Mouse (Mus musculus): Measurements from ENCODE around the gene Scube3.

Gene Scube3

DNA sequence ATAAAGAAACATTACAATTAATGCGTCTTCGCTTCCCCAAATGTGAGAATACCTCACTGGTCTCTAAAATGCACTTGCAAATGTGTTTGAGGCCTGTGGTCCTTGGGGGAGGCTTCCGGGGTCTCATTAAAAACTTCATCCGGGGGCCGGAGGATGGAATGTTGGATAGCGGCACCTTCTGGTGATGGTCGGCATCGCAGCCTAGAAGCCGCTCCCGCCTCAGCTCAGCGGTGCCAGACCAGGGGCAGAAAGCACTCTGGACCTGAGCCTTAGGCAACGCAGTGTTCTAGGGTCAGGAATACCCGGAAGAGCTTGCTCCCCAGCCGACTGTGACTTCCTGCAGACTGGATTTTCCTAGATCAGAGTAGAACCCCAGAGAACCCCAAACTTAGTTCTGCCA is 8.7 kb upstream of the Scube3 start:
- no peak for DNase-seq (ENCODE audit: low read depth, low spot score)

DNA sequence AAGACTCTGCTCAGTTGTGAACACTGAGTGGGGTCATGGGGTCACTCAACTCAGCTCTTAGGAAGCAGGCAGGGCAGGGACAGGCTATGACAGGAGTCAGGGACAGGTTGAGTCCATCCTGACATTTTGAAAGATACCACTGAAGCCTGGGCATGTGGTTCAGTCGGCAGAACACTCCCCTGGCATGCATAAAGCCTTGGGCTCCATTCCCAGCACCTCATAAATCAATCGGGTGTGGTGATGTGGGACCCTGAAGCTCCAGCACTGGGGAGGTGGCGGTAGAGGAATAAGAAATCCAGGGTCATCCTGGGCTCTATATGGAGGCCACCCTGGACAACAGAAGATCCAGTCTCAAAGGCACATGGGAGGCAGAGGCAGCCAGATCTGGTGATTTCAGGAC is 6.4 kb upstream of the Scube3 start:
- no peak for DNase-seq (ENCODE audit: low read depth, low spot score)

DNA sequence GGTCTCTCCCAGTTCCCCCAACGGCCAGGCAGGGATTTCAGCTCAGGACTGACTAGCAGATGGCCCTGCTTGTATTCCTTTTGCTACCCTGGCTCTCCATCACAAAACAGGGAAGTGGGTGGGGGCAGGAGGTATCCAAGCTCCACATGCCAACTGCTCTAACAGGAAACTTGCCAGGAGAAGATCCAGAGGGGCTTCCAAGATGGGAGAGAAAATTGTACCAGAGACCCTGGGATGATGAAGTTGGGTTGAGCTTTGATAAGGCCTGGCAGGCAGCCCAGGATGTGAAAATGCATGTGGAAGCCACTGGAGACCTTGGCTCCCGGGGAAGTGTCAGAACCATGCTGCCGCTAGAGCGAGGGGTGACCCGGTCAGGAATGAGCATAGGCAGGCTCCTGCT is 5.7 kb upstream of the Scube3 start:
- no peak for DNase-seq (ENCODE audit: low read depth, low spot score)

DNA sequence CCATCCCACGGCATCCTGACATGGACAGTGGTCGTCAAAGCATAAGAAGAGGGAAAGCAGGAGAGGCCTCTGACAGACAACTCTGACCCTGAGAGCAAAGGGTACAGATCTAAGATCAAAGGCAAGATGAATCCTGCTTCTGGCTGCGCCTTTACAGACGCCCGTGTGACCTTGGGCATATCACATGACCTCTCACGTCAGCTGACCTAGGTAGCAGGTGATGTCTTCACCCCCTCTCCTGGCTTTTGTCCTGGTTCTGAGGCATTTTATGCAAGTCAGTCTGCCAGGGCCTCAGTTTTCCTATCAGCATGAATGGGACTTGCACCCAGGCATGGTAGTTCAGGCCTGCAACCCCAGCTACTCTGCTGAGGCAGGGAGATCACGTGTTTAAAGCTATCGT is 3.9 kb upstream of the Scube3 start:
- no peak for DNase-seq (ENCODE audit: low read depth, low spot score)

DNA sequence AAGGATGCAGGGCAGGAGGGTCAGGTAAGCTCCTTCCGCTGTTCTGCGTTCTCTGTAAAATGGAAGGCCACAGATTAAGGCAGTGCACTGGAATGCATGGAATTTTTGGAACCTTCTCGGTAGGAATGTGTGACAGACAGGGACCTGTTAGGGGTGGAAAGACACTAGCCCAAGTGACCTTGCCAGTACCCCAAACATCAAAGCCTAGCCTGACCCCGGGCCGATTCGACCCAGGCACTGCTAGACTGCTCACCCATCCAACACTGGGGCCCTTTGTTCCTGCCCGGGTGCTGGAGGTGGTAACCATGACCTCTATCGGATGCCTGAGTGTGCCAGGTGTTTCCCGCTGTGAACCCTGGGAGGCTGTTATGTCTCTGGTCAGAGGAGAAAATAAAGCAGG is 3.3 kb upstream of the Scube3 start:
- no peak for DNase-seq (ENCODE audit: low read depth, low spot score)

DNA sequence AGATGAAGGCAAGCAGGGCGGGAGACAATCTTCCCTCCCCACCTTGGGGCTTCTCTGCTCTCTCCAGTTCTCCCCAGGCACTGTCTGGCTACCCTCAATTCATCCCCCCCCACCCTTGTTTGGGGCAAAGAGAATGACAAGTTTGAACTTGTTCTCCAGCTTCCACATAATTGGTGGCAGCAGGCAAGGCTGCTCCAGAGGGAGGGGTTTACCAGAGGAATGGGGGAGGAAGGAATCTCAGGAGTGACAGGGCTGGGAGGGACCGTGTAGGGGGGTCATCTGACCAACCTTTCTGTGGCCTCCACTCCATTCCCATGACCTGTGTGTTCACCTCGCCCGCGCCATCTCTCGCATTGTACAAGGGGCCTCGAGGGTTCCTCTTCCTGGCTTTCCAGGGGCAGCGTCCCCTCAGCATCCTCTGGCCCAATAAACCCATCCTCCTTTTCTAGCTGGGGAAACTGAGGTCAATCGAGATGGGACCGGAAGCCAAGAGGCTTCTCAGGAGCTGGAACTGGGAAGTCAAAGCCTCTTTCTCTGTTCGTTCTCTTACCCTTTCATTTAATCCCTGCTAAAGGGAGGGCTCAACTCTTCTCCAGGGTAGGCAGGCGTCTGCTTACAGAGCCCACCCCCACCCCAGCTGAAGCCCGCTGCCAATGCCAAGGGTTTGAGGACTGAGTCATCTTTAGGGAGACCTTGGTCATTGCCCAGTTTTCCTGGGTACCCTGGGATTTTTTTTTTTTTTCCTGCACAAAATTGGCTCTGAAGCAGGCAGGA is 1.3 kb upstream of the Scube3 start:
- no peak for DNase-seq (ENCODE audit: low read depth, low spot score)

DNA sequence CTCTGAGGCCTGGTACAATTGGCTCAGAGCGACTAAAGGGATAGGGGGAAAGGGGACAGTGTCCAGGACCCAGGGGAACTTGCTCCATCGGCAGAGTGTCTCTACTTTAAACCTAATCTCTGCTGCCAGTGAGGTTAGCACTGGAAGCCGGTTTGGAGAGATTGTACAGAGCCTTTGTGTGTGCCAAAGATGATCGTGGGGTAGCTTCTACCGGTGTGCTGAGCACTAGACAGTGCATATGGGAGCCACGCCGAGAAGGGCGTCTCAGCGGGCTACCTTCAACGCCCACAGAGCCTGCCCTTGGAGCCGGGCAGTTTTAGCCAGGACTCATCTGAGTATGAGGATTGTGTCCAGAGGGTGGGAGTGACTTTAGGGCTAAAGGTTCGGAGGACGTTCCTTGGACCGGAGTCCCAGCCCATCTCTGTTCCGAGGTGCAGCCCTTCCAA is 713 bp upstream of the Scube3 start:
- no peak for DNase-seq (ENCODE audit: low read depth, low spot score)

DNA sequence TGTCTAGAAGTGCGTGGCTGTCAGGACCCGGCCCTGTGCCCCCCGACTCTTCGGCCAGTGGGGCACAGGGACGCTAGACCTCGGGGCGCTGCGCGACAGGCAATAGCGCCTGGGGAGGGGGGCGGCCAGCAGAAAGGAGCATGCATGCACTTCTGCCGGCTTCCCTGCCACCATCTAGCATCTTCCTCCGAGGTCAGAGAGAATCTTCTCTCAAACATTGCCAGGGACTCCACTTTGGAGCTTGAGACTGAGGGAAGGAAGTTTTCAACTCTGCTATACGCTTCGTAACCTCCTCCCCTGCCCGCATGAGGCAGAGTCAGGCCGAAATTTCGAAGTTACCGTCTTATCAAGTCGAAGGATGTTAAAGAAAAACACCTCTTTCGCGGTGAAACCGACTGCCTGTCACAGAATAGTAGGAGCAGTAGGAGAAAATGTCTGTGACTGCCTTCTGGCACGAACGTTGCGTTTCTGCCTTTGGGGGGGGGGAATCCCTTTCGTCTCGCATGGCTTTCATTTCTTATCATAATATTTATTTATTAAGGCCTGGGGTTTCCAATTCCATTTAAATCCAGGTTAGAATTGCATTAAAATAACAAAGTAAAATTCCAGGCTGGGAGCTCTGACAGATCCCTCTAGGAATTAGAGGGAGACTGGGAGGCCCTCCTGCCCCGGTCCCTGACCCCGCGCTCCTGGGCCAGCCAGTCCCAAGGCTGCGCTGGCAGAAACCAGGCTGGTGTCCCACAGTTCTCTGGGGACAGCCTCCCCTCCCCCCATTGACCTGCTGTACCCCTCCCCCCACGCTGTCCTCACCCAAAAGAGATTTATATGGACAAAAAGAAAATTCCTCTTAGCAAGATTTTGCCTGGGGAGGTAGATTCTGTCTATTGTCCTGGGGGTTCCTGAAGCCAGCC is 1.0 kb downstream of the Scube3 start:
- DNase-seq (ENCODE audit: low read depth, low spot score) = no peak

DNA sequence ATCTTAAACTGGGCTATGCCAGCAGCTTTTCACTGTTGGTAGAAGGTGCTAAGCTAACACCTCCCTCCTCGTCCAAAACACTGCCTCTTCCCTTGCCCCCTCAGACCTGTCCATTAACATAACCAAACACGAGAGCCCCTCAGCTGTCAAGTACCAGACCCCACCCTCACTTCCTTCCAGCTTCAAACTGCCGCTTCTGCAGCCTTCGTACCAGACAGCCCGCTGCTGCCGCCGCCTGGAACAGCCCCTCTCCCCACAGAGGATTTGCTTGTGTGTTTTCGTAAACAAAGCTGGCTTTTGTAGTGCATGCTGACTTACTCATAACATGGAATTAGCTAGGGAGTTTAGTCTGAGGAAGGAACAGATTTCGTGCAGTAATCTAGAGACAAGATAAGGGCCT is 1.8 kb downstream of the Scube3 start:
- DNase-seq (ENCODE audit: low read depth, low spot score) = no peak

DNA sequence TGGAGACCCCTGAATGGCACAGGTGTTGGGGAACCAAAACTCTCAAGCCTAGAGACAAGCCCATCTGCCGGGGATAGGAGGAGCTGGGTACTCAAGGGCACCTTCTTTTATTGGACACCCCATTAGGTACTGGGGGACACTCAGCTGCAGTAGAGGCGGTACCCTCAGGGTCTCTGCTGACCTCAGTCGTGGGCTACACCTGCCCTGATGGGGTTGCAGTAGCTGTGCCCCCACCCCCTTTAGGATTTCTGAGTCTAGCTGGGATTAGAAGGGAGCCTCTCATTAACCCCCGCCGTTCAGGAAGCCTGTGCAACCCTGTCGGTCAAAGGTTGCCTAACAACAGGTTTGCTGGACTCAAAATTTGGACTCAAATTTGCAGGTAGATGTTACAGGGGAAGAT is 2.3 kb downstream of the Scube3 start:
- DNase-seq (ENCODE audit: low read depth, low spot score) = no peak

DNA sequence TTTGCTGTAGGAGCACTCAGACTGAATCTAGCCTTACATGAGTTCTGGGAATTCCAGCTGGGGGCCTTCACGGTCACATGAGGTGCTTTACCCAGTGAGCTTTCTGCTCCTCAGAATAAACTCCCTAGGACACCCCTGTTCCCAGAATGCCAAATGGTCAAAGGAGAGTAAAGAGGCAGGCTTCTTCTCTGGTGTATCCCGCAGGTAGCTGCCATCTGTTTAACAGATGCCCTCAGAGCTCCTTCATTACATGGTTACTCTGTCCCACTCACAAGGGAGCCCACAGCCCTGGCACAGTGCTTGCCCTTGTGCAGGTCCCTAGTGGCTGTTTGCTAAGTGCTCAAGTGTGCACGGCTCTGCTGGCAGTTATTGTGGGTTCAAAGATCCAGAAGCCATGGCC is 6.3 kb downstream of the Scube3 start:
- DNase-seq (ENCODE audit: low read depth, low spot score) = no peak

DNA sequence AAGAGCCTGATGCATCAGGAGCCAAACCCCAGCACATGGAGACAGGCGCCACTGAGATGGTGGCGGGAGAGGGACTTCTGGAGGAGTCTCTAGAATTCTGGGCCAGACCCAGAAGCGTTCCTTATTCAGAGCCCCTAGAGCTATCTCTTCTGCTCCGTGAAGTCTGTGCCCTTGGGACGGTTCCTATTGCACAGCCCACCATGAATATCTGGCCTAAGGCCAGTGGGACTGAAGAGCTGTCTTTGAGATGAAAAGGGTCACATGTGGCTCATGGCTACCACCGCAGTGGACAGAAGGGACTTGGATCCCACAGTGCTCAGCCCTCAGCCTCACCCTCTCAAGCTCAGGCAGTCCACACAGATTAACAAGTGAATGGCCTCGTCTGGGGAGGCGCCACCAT is 7.8 kb downstream of the Scube3 start:
- no peak for DNase-seq (ENCODE audit: low read depth, low spot score)

DNA sequence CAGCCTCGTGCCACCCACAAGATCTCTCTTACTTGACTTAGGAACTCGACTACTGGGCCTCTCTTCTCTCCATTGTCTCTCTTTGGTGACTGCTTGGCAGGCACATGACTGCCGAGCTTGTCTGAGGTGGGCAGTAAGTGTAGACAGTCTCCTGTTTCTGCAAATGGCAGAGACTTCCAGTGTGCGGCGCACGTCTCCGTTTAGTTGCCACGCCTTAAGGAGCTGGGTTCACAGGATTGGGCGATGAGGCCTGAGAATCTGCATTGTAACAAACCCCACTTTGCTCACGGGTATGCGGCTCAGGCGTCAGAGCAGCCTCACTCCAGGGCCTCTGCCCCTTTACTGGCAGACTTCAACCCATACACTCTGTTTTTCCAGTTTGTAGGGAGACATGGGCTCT is 8.5 kb downstream of the Scube3 start:
- no peak for DNase-seq (ENCODE audit: low read depth, low spot score)

DNA sequence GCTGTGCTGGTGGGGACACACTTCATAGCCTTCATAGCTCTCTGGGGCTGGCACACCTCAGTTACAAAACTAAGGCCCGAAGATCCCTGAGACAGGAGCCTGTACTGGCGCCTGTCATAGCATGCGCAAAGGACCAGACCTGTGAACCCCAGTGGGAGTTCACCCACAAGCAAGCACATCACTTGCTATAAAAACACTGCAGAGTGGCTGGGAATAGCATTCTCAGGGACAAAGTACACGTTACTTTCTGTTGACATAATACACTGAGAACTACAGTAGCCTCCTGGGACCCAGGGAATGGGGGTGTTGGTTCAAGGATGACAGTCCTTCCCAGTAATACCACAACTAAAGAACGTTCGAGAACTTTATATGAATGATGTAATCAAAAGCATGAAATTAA is 11.2 kb downstream of the Scube3 start:
- no peak for DNase-seq (ENCODE audit: low read depth, low spot score)

DNA sequence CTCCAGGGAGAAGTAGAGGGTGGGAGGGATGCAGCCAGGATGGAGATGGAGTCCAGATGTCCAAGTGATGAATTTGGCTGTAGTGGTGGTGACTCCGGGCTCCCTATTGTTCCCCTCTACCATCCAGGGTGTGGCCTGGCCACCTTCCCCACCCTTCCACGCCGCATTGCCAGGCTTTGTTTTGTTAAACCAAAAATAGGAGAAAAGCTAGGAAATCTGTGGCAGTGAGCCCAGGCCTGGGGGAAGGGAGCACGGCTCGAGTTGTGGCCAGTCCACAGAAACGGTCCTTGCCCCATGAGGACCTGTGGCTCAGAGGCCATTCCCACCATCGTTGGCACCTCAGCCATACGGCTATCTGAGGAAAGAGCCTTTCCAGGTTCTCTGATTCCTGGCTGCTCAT is 13.0 kb downstream of the Scube3 start:
- DNase-seq (ENCODE audit: low read depth, low spot score) = no peak

DNA sequence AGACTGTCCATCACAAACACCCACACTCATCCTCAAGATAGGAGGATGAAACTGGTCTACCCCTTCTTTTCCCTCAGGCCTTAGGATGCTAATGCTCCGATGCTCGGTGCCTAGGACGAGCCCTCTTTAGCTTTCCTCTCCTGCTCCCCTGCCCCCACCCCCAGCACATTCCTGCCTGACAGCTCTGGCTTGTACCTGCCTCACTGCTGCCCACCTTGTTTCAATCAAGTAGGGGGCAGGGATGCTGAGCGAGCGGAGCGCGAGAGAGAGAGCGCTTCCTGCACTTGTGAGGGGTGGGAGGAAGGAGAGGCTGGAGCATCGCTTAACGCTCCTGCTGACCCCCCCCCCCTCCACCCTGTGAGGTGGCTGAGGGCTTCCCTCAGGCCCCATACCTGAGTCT is 18.4 kb downstream of the Scube3 start:
- no peak for DNase-seq (ENCODE audit: low read depth, low spot score)

DNA sequence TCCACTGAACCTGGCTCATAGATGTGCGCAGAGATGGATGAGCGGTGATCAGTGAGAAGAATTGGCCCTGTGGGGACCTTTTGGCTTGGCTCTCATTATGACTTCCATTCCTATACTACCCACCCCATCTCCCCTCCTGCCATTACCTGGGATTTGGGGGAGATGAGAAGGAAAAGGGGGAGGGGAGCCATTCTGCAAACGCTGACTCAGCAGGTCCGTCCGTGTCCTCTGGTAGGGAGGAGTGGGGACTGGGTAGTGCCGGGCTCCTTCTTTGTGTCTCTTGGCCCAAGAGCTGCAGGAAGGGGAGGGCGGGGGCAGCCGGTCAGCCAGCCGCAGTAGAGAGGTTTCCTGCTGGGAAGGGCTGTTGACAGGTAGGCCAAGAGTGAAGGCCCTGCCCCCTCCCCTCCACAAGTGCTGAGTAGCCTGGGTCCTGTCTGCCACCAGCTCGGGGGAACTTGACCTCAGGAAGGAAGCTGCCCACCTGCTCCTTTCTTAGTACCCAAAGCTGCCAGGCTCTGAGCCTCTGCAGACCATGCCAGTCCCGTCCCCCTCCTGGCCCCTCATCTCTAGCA is 19.5 kb downstream of the Scube3 start:
- no peak for DNase-seq (ENCODE audit: low read depth, low spot score)

DNA sequence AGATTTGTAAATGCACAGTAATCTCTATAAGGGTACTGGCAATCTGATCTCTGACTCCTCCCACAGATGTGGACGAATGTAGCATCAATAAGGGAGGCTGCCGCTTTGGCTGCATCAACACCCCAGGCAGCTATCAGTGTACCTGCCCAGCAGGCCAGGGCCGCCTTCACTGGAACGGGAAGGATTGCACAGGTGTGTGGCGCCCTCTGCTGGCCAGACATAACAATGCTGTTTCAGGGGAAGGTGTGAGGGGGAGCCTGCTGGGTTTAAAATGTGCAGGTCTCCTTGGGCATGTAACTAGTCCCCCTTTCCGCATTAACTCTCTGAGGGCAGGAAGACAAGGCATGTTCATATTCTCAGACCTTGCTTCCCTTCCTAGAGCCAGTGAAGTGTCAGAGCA is 21.7 kb downstream of the Scube3 start:
- no peak for DNase-seq (ENCODE audit: low read depth, low spot score)

DNA sequence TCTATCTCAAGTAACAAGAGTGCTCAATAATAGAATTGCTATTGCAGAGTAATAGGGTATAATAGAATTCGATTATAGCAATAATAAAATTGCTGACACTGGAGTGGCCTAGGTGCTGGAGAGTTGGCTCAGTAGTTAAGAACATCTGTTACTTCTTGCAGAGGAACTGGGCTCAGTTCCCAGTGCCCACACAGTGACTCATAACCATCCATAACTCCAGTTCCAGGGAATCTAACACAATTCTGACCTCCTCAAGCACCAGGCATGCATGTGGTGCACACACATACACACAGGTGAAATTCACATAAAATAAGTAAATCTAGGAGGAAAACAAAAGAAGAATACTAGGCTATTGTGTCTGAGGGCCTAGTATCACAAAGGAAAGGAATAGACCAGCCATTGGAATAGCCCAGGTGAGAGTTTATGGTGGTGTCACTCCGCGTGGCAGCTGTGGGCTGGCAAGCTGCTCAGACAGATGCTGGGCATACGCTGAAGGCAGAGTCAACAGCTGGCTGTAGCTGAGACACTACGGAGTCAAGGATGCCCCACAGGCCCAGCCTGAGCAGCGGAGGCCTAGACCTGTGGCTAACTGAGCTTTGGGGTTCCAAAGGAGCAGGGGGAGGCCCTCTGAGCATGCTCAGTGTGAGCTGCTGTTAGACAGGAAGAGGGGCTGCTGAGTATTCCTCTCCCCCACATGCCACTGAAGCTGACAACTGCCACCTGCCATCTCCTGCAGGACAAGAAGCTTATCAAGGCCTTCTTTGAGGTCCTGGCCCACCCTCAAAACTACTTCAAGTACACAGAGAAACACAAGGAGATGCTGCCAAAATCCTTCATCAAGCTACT is 28.7 kb downstream of the Scube3 start:
- DNase-seq (ENCODE audit: low read depth, low spot score) = no peak

DNA sequence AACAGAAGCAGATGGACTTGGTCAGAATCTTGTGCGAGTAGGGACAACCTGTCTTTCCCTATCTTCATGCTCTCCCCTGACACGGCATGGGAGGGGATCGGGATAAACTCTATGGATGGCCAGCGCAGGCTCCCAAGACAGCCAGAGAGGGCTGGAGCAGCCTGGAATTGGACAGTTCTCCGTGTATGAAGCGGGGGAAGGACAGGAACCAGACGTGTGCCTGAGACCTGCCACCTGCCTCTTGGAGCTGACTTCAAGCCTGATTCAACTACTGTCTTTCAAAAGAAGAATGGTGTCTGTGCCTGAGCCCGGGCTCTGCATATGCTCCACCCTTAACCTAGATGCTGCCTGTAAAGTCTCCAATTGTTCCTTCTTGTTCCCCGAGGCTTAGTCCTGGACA is 30.7 kb downstream of the Scube3 start:
- no peak for DNase-seq (ENCODE audit: low read depth, low spot score)

DNA sequence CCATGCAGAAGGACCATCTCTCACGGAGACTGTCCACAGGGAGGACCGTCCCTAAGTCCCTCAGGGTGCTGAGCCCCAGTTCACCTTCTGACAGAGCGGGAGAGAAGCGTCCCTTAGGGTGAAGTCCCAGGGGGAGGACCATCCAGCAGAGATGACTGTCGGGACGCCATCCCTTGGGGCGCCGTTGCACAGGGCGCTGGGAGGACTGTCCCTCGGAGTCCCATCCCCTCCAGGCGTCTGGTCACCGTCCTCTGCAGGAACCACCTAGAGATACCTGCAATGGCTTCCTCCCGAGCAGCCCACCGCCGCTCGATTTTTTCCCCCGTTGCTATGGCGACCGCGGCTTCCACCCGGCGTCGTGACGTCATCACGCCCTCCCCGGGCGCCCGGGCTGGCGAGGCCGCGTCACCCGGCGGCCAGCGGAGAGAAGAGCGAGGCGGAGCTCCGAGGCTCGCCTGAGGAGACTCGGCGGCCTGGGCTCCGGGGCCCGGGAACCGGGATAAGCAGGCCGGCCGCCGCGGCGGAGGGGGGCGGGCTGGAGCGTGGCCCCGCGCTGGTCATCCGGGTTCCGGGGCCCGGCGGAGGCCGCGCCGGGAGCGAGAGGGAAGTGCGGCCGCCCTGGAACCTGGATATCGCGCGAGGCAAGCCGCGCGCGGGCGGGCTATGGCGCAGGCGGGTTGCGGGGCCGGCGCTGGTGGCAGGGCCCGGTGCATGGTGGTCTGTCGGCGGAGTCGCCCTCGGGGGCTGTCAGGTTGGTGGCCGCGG is 35.0 kb downstream of the Scube3 start, which contains the start of gene Zfp523:
Zfp523 (plus strand) TSS at position 355 of the 765 bp plus-strand sequence.
- DNase-seq (ENCODE audit: low read depth, low spot score) = peak; percentile 72

All from brain, embryonic 18.5 days (tissue).